Mouse (Mus musculus): ENCODE data around the gene Hras.

GRCm38 (mm10) chr7:141144650-141145049, 49.2 kb downstream of the Hras start:
- TF ChIP-seq CTCF (IDR thresholded peaks at IDR 0.05; ENCODE audit: extremely low read depth, insufficient read depth, insufficient read length, insufficient replicate concordance) (no peak), POLR2A (IDR thresholded peaks at IDR 0.05; ENCODE audit: low read depth, low read length) (no peak)
